Mouse (Mus musculus) liver, embryonic 14.5 days (tissue): Measurements from ENCODE around the gene Col6a6.

Experiments used
- CTCF ChIP-seq: IDR thresholded peaks from 2 replicates; pipeline ENCODE4 v1.5.1; 2016; ENCODE audit warnings: antibody characterized with exemption, low read depth, control low read depth
- EP300 ChIP-seq: IDR thresholded peaks from 2 replicates; pipeline ENCODE4 v1.6.1; 2016; ENCODE audit warnings: antibody characterized with exemption, low read depth

GRCm38 (mm10) chr9:105700702-105701101 is 127.3 kb downstream of the Col6a6 start:
- no peak for TF ChIP-seq CTCF
- TF ChIP-seq EP300 = no peak
